Mouse (Mus musculus) Muller cell, postnatal 12 days (primary cell): ENCODE data around the gene Tnfsf12.
"Not testable (repeated sequence)": the region's sequence is repeated elsewhere in the genome, so short reads cannot be mapped to it uniquely, and the experiment has no call there.

Experiments
- DNase-seq: peaks from one replicate; pipeline ENCODE4 v3.0.0-alpha.2; 2015; ENCODE audit errors: inconsistent ontology term

The Tnfsf12 gene

DNA sequence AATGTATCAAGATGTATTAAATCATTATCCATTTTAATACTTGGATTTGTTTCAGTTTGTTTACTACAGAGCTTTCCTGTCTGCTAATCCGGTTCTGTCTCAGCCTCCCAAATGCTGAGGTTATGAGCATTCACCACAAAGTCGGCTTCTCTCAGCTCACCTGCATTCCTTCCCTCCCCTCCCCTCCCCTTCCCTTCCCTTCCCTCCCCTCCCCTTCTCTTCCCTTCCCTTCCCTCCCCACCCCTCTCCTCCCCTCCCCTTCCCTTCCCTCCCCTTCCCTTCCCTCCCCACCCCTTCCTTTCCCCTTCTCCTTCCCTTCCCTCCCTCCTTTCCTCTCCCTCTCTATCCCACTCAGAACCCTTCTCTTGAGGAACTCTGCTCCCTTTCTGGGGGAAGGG, 9.0 kb upstream of the Tnfsf12 start:
- no peak for DNase-seq

DNA sequence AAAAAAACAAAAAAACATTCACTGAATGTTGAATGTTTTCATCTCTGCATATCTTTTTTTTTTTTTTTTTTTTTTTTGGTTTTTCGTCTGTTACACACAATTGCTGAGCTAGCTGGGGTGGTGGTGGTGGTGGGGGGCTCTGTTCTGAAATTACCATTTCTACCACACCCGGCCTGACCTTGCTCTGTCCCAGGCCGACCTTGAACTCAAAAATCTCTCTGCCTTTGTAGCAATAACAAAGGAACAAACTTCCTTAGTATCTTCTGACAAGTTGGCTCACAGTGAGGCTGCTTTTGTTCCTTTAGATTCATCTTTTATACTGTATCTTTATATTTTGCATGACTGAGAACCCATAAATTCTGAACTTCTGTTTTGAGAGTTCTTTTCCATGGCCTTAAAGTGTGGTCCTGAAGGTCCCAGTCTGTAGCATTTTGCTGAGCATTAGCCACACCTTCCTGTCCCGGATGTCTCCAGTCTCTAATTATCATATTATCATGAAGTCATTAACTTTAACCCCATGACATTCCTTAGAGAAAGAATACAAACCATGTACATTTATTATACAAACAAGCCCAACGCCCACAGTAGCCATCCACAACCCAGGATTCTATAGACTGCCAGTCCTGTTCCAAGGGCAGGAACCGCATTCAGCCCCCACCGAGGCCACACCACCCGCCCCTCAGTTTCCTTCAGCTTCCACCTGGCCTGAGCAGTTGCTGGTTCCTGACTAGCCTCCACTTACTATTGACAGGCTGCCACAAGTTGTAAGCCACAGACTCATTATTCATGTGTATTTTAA, 8.4 kb upstream of the Tnfsf12 start:
- DNase-seq: no peak

DNA sequence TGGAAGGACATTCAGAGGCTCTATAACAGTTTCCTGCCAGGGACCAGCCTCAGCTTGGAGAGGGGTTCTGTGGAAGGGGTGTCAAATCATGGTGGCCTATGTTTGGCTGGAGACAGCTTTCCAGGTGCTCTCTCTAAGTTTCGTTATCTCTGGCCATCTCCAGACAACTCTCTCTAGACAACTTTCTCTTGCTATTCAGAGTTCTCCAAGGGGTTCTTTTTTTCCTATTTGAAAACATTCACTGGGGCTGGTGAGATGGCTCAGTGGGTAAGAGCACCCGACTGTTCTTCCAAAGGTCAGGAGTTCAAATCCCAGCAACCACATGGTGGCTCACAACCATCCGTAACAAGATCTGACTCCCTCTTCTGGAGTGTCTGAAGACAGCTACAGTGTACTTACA, 7.7 kb upstream of the Tnfsf12 start:
- not testable (repeated sequence) for DNase-seq

DNA sequence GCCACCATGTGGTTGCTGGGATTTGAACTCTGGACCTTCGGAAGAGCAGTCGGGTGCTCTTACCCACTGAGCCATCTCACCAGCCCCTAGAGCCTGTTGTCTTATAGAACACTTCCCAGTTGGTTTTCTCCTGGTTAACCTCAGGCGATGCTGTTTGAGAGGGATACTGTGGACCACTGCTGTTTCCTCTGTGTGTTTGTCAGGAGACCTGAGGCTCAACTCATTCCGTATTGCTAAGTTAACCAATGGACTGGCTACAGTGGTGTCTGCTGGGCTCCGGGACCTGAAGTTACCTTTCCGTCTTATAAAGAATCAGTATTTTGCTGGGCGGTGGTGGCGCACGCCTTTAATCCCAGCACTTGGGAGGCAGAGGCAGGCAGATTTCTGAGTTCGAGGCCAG, 7.2 kb upstream of the Tnfsf12 start:
- not testable (repeated sequence) for DNase-seq

DNA sequence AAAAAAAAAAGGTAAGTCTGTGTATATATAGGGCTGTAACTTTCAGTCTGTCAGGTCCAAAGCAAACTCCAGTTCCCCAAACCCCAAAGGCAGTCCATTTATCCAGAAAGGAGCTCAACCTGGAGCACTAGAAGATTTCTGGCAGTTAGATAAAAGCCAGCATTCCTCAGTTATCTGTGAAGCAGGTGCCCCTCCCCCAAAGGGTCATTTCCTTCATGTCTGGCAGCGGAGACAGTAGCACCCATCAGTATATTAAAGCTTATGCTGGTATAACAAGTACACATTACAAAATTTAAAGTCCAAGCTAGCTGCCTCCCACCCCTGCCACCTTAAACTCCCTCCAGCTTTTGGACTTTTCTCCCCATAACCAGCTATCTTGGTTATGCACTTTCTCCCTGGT, 3.9 kb upstream of the Tnfsf12 start:
- no peak for DNase-seq

DNA sequence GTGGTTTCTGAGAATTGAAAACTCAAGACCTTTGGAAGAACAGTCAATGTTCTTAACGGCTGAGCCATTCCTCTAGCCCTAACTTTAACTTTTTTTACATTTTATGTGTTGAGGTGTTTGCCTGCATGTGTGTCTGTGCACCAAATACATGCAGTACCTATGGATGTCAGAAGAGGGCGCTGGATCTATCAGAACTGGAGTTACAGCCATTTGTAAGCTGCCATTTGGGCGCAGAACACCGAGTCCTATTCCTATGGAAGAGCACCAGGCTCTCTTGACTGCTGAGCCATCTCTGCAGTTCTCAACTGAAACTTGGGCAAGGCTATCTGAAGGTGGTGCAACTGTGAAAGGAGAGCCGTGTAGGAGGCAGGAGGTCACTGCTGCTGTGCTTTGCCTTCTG, 2.9 kb upstream of the Tnfsf12 start:
- no peak for DNase-seq

DNA sequence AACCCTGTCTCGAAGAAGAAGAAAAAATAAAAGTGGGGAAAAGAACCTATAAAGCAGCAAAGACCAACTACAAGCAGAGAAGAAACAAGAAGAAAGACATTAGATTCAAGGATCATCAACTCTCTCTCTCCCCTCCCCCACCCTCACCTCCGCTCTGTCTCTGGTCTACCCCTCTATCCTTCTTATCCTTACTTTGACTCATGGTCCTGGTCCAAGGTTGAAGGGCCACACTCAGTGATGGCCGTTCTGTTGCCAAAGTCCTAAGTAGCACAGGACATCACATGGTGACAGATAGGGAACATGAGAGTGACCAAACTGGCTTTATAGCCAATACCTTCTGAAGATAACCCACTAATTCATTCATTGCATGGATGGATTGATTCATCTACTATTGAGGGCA, 1.7 kb upstream of the Tnfsf12 start:
- no peak for DNase-seq

DNA sequence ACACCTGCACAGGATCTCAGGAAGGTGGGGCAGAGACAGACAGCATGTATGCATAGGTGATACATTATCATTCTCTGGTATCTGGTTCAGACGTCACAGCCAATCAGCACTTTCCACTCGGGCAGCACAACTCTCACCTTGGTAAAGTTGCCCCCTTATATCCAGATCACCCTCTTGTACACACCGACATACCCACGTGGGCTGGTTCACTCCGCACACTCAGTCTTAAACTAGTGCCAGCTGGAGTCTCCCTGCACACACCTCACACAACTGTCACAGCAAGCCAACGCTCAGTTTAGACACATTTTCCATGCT, 646 bp downstream of the Tnfsf12 start:
- no peak for DNase-seq

DNA sequence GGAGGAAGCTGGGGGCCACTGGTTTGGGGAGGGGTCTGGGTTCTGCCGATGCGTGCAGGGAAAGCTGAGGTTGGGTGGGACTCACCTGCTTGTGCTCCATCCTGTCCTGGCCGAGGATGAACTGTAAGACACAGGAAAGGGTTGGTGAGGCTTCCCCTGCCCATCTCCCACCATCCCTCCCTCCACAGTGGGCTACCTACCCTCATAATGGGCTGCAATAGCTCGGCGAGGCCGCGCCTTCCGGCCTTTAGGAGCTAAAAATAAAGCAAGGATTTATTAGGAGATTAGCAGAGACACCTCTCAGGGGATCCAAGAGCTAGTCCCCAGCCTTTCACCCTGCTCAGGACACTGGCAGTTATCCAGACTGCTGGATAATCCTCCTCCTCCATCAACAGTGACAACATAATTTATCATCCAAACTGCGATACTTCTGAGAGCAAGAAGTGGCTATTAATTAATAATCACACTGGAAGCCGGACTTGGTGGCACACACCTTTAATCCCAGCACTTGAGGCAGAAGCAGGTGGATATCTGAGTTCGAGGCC, 2.2 kb downstream of the Tnfsf12 start:
- DNase-seq: no peak

DNA sequence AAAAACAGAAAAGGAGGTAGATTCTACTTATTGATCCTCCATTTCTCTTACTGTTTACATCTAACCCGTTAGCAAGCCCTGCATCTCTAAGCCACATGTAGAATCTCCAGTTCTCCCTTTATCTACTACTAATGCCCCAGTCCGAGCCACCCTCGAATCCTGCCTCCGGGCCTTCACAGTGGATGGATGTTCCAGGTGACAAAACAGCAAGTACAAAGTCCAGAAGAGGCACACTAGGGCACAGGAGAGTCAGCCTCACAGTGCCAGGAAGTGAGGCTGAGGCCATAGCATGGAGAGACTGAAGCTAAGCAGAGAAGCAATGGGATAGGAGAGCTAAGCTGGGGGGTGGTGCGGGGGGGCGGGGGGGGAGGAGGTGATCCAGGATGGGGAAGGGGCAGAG, 2.8 kb downstream of the Tnfsf12 start:
- no peak for DNase-seq

DNA sequence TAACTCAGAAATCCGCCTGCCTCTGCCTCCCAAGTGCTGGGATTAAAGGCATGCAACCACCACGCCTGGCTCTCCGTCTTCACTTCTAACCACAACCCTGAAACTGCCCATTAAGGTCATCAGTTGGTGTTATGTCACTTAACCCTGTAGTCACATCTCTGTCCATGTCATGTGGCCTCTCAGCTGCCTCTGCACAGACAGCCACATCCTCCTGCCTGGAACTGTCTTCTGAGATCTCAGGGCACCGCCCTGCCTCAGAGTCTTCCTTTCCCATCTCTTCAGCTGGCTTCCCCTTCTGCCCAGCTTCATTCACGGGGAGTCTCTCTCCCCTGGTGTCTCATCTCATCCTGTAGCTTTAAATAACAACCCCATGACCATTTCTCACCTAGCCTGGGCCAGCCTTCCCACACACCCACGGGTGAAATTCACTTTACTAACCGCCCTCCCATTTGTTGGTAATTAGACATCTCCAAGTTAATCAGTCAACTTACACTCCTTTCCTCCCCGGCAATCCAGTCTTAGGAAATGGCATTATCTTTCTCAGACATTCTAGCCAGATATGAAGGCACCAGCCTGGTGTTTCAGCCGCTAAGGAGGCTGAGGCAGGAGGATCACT, 3.3 kb downstream of the Tnfsf12 start:
- no peak for DNase-seq

DNA sequence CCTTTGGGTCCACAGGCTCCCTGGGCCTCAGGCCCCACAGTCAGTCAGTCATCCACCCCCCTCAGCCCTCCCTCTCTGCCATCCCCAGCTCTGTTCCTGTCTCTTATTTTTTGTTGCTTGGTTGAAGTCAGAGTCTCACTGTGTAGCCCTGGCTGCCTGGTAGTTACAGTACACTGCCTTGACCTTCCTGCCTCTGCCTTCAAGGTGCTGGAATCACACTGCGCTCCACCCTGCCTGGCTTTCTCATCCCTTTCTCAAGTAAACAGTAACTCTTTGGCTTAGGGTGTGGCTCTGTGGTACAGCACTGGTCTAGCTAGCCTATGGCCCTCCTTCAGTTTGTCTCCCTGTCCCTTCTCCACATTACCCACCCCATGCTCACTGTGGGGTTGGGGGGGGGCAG, 5.8 kb downstream of the Tnfsf12 start:
- no peak for DNase-seq

DNA sequence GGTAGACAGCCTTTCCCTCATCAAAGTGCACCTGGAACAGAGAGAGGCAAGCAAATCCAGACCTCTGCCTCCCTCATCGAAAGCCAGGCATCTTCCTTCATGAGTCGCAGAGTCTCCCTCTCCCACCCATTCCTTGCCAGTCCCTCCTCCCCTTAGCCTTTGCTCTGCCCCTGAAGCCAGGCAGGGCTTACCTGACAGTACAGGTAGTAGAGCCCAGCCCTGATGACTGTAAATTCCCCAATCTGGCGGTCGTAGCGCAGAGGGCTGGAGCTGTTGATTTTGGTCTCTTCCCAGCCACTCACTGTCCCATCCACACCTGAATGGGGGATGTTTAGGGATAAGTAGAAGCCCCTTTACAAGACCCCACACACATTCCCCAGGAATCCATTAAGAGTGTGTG, 8.6 kb downstream of the Tnfsf12 start:
- DNase-seq: no peak

DNA sequence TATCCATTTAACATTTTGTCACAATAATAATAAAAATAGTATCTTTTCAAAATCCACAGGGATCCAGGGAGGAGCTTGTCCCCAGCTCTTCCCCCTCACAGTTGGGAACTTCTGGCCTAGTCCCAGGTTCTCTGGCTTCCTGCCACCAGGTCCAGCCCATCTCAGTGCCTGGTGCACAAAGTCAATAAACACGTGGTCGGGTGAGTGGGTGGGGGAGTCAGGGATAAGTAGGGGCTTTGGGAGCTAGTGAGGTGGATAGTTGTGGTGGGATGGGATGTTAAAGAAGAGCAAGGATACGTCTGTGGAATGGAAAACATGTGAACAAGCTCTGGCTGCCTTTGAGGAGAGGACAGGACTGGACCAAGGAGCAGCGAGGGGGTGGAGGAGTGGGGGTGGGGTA, 9.3 kb downstream of the Tnfsf12 start:
- DNase-seq: peak; percentile 74

DNA sequence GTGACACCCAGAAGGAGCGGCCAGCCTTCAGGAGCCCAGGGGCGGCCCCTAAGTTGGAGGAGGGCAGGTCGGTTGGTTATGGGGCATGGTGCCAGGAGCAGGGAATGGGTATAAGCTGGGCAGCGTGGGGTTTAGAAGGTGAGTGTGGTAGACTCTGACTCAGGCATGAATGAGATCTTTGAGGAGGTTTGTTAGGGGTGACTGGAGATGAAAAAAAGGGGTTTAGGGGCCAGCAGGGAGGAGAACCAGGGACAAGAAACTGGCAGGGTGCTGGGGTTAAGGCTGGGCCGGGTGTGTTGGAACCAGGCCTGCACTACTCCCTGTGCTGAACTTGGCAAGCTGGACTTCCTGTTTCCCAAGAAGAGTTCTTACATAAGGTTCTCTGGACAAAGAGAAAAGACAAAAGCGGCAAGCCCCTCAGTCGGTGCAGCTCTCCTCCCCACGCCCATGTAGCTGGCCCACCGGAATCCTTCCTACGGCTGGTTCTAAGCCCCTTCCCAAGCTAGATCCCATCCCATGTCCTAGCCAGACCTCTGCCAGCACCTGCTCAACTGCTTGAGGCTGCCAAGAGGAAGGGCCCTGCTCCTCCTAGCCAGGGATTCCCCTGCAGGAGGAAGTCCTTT, 10.0 kb downstream of the Tnfsf12 start, which contains the start of gene Tnfsf13:
Gene Tnfsf13, minus strand, starts transcription at position 259 of the 623 bp plus-strand sequence.
- peak; percentile 94 for DNase-seq

DNA sequence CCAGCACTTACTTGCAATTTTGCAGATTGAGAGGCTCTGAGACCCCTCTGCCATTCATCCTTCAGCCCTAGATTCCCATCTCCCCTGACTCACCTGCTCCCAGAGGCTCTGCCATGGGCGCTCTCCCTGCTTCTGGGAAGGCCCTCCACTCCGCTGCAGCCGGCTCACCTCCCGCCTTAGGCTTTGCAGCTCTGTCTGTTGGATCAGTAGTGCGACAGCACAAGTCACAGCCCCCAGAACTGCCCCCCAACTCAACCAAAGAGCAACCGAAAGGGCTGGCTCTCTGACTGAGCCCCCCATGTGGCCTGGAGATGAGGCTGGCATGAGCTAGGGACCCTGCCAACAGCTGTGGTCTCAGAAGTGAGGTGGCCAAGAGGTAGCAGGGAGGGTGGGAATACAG, 10.7 kb downstream of the Tnfsf12 start:
- DNase-seq: no peak

DNA sequence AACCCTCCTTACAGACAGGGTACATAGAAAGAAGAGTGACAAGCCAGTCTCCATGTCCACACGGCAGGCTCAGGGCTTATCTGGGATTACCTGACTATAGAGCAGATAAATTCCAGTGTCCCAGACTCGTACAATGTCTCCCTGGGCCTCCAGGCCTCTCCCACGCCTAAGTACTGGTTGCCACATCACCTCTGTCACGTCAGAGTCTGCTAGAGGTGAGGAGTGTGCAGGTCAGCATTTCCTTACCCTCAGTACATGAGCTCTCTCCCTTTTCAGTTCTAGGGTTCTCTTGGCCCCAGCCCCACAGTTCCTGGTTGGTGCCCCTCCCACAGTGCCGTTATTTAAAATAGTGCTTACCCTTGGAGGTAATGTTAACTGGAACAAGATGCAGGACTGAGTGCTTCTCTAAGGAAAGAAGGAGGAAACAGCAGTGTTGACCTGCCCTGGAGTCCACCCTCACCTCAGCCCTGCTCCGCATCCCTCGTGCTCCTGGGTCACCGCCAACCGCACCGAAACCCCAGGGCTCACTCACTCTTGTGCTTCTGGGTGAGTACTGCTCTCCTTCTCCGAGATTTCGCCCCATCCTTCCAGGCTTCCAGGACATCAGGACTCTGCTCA, 11.4 kb downstream of the Tnfsf12 start:
- no peak for DNase-seq

DNA sequence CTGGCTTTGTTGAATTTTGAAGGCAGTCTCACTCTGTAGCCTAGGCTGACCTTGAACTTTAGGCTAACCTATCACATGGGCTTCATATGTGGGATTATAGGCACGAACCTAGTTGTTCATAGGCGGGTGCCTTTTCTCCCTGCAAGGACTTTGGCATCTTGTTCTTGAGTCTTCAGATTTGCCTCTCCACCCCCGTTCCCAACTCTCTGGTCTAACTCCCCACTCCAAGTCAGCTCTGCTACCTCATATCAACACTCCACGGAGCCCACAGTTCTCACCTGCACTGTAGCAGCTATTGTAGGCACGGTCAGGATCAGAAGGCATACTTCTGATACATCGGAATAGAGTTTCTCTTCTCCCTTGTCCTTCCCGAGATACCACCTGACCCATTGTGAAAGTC, 12.1 kb downstream of the Tnfsf12 start:
- DNase-seq: no peak

DNA sequence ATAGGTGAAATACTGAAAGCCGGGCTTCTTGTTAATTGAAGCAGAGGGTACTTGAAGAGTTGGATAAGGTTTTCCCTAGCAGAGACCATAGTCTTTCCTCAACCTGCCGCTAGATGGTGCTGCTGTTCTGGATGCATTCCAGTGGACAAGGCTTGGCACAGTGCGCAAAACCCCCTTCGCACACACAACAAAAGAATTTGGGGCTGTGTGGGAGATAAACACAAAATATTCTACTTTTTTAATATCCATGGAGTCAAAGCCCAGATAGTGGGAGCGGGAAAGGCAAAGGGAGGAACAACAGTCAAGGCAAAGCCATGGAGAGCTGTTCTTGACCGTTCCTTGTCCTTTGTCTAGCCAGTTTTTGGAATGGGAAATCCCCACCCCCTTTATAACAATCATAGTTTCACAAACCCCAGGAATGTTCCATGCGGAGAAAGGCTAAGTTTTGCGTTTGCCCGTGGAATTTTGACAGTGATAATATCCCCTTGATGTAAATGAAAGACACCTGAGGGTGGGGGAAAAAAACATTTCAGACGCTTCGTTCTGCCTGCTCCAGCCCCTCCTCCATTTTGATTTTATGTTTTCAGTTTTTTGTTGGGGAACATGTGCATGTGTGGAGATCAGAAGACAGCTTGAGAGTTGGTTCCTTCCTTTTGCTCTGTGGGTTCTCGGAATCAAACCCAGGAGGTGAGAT, 12.7 kb downstream of the Tnfsf12 start:
- DNase-seq: peak; percentile 81

DNA sequence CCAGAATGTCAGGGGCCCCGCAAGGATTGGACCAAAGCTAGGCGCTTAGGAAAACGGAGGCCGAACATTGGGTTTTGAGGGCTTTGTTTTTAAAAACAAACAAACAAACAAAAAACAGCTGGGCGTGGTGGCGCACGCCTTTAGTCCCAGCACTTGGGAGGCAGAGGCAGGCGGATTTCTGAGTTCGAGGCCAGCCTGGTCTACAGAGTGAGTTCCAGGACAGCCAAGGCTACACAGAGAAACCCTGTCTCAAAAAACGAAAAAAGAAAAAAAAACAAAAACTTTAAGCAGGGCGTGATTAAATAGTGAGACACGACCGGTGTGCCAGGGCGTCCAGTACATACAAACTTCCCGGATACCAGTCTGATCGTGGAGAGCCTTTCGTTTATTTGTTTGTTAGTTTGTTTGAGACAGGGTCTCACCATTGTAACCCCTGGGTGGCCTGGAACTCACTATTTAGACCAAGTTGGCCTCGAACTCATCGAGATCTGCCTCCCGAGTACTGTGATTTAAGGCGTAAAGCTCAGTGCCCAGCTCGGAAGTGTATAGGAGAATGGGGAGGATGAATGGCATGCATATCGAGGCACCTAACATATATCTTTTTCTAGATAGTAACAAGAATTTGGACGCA, 13.3 kb downstream of the Tnfsf12 start:
- no peak for DNase-seq
